Mouse (Mus musculus) T-helper 1 cell (primary cell): ENCODE measurements around the gene Sae1.
"Not testable (repeated sequence)": the region's sequence is repeated elsewhere in the genome, so short reads cannot be mapped to it uniquely, and the experiment has no call there.

ENCODE experiments used
- in situ Hi-C: fragments of 300-600 bp; cut with MboI, MseI; formaldehyde crosslinking; loops from one replicate; pipeline ENCODE4 v1.15.1; 2025; ENCODE audit warnings: high pct_unique_total_duplicates

The Sae1 gene

DNA sequence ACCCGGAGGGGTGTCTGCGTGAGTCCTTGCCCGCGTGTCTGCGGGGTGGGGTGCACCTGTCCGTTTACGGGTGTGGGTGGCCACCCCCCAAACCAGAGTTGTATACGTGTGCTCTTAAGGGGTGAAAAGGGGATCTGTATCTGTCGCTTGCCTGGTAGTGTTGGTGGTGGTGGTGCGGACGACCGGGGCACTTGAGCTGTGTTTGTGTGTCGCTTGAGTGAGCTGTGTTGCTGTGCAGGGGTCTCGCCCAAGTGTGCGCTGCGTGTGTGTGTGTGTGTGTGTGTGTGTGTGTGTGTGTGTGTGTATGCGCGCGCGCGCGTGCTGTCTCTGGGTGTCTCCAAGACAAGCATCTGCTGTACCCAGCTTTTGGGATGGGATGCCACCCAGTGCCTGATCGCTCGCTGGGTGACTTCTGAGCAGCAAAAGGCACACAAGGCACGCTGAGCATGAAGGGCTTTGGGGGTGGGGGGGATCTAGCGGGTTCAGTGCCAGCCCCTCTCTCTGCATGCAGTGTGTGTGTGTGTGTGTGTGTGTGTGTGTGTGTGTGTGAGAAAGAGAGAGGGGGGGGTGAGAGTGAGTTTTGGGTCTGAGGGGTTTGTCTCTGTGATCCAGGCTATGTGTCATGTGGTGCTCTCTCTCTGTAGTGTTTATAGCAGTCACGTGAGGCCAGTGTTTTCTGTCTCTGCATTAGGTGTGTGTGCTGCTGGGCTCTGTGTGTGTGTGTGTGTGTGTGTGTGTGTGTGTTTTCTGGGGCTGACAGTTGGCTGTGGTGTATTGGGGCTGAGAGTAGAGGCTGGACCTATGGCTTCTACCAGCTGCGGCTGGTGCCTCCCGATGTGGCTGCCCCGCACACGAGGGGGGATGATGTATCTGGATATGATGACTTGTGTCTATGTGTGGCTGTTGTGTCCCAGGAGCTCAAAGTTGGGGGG, 76.8 kb downstream of the Sae1 start:
- in situ Hi-C loops: loop anchor here (5.0 kb wide), 1 partner anchor 92 kb away; the partner anchor contains the start of gene Zc3h4

DNA sequence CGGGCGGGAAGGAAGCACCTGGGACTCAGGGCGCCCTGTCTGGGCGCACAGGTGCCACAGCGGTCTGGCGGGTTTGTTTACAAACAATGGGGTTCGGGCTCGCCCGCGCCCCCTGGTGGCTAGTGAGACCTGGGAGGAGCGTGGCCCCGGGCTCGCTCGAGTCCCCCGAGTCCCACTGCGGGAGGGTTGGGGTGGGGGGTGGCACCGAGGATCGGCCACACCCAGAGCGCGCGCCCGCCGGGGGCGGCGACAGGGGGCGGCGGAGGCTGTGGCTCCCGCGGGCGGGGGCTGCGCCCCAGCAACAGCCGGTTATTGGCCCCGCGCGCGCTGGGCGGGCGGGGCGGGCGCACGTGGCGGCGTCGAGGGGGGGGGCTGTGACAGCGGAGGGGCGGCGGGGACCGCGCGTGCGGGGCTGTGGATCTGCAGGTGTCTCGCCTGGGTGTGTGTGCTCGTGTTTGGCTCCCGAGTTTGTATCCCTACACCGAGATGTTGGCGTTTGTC, 77.5 kb downstream of the Sae1 start:
- in situ Hi-C loops: loop anchor here (5.0 kb wide), 1 partner anchor 92 kb away; the partner anchor contains the start of gene Zc3h4

DNA sequence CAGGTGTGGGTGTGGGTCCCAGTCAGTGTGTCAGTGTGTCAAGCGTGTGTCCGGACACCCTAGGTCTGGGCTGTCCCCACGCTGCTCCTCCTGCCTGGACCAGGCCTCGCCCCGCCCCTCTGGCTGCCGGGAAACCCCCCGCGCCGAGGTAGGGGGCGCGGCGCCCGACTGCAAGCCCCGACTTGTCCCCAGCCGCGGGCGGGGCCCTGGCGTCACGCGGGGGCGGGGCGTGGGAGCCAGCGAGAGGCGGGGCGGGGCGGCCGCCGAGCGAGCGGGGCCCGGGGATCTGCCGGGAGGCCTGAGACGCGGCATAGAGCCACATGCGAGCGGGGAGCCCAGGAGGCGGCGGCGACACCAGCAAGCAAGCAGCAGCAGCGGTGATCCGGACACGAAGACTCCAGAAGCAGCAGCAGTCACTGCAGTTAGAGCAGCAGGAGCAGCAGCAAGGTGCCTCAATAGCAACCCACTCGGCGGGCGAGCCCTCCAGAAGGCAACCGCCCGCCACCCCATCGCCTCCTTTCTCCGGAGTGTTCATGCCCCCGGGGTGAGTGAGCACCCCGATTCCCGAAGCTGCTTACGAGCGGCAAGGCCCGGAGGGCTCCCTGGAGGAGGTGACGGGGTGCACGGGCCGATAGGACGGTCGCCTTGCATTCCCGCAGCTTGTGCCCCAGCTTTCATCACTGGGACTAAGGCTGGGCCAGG, 78.1 kb downstream of the Sae1 start:
- in situ Hi-C loops: loop anchor here (5.0 kb wide), 1 partner anchor 93 kb away; the partner anchor contains the start of gene Zc3h4

DNA sequence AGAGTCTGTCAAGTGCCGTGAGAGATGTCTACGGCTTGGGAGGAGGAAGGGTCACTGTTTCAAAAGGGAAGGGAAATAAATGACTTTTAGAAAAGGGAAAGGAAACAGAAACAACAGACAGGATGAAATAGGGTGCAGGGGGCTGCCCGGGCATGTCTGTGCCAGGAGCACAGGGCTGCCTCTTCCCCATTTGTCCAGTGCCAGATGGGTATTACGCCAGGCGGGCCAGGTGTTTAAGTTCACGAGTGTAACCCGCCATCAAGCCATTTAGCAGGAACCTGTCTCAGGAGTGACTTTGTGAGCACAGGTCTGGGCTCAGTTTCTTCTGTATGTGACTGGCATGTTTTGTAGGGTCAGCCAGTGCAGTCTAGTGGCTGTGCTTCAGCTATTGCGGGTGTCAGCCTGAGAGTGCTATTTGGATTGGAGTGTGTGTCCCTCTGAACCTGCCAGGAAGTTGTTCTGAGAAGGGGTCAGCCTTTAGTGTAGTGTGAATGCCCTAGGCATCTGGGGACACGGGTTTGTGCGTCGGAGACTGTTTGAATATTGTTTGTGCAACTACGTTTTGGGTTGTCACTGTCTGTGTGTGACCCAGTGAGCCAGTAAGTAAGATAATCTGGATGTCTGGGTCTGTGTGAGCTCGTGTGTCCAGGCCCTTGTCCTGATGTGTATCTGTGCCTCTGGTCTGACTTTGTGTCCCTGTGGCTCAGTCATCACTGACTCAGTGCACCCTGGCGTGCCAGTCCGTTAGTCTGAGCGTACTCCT, 78.9 kb downstream of the Sae1 start:
- in situ Hi-C loops: no loop called here

DNA sequence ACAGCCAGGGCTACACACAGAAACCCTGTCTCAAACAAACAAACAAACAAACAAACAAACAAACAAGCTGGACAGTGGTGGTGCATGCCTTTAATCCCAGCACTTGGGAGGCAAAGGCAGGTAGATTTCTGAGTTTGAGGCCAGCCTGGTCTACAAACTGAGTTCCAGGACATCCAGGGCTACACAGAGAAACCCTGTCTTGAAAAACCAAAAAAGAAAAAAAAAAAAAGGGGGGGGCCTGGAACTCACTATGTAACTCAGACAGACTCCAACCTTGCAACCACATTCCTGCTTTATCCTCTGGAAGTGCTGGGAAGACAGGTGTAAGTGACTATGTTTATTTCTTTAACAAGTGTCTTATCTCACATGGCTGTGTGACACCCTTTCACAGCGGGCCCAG, 79.5 kb downstream of the Sae1 start, which contains the start of gene Bbc3:
TSS of gene Bbc3 (plus strand) at position 301 of the 400 bp plus-strand sequence.
- in situ Hi-C loops: not testable (repeated sequence)

DNA sequence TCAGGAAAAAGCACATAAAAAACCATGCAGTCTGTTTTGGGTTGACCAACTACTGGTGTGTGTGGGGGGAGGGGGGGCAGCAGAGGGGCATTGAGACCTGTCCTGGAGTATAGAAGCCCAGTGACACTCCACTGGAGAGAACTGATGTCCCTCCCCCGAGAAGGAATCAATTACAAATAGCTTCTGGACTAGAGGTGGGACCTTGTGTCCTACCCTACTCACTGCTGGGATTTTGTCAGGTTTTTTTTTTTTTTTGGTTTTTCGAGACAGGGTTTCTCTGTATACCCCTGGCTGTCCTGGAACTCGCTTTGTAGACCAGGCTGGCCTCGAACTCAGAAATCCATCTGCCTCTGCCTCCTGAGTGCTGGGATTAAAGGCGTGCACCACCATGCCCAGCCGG, 80.5 kb downstream of the Sae1 start:
- in situ Hi-C loops: not testable (repeated sequence)

DNA sequence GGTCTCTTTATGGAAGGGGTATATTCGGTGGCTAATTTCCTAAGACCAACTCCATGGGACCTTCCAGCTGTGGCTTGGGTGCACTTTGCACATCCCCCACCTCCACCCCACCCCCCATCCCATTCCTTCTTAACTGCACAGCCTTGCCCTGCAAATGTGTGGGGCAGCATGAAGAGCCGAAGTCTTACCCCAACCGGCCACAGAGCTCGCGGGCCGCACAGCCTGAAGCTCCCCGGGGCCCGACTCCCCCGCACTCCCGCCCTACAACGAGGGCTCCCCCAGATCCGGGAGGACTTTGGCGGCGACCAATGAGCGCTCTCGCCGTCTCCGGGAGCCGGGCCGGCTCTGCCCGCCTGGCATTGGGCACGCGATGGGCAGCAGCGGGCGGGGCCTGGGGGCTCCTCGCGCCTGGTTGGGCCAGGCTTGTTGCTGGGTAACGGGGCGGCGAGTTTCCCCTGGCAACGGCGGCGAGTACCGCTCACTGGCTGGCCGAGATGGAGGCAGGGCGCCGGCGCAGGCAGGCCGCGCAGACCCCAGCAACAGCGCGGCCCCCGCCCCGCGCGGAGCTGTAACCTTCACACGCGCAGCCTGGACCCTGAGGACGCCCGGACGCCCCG, 88.1 kb downstream of the Sae1 start:
- in situ Hi-C loops: no loop called here

DNA sequence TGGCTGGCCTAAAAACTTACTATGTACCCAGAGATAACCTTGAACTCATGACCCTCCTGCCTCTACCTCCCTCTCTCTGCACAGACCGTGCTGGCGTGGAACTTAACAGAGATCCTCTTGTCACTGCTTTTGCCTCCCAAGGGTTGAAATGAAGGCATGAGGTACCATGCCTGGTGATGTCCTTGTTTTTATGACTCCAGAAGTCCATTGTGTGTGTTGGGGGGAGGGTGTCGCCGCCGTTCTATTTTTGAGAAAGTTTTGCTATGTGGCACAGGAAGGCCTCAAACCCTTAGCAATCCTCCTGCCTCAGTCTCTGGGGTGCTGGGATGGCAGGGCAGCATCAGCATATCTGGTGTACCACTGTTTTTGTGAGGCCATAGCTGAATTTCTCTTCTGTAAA, 88.7 kb downstream of the Sae1 start:
- in situ Hi-C loops: no loop called here

DNA sequence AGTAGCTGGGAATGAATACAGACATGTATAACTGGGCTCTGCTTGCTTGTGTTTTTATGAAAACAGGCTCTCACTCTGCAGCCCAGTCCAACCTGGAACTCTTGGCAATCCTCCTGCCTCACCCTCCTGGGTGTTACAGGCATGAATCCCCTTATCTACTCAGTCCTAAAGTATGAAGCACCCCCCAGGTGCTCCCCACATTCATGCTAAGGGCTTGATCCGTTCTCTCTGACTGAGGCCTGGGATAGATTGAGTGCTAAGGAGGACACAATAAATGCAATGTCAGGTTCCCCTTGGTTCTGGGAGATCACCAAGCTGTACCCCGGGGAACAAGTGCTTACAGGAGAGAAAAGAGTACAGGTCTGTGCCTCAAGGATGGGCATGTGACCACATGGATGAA, 90.0 kb downstream of the Sae1 start:
- in situ Hi-C loops: no loop called here

DNA sequence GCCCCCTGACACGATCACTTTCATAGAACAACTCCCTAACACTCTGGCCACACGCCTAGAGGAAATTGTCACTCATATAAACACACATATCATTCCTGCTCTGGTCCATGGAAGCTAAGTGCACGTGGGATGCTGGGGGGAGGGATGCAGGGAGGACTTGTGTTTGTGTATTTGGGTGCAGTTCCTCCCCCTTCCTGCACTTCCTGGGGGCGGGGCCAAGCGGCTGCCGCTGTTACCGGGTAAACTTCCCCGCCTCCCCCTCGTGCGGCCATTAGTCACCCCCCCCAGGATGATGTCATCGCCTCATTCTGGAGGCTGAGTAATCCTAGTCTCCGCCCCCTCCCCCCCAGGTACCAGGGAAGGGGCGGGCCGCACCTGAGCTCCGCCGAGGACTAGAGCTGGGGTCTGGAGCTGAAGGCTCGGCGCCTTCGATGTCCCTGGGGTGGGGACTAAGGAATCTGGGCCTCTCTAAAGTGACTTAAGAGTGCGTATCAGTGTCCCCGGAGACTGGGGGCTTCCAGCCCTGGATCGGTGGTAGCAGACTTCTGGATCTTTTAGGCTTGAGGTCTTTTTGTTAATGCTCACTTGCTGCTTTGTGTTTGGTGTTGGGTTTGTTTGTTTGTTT, 90.7 kb downstream of the Sae1 start:
- in situ Hi-C loops: no loop called here

DNA sequence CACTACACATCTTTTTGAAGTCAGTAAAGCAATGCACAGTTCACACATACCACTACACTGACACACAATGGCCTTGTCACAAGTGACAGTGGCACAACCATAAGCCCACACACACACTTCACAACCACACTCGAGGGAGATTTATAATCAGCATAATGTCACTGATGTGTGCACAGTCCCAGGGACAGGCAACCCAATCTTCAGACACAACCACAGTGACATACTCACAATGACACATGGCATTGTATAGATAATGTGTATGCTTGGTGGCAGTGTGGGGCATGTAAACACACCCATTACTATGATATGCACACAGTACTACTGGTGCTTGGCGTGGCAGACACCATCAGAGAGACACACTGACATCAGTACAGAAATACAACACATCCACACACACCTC, 91.5 kb downstream of the Sae1 start:
- in situ Hi-C loops: no loop called here

DNA sequence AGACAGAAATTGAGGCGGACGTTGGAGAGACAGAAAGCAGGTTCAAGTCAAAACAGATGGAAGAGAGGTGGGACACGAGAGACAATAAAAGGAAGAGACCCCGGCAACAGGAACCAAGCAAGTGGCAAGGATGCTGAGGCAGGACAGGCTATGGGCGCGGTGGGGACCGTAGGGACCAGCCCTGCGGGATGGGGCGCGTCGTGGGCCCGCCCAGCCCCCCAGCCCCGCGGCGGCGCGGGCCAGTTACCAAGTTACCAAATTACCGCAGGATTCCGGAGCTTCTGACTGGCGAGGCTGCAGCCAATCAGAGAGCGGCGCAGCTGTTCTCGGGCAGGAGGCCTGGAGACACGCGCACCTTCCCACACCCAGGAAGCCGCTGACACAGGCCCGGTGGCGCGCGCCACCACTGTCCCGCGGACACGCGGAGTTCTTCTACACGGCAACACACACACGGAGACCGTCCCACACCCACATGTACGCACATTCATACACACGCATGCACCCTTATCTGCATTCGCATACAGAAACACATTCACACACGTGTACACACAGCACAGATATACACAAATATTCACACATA, 92.2 kb downstream of the Sae1 start:
- in situ Hi-C loops: no loop called here

DNA sequence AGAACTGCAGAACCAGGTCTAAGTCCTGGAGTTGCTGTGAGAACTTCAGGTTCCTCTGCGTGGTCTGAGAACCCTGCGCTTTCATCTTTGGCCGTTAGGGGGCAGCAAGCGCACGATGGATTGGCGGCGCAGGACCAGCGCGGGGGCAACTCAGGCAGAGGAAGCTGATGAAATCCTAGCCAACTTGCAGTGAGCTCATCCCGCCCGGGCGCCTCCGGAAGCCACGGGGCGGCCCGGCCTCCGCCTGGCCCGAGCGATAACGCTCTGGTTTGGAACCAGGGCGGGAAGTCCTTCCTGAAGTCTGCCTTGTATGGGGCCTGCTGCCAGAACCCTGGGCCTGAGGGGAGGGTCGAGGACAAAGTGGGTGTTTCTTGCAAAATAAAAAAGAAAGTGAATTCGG, 92.8 kb downstream of the Sae1 start:
- in situ Hi-C loops: no loop called here

DNA sequence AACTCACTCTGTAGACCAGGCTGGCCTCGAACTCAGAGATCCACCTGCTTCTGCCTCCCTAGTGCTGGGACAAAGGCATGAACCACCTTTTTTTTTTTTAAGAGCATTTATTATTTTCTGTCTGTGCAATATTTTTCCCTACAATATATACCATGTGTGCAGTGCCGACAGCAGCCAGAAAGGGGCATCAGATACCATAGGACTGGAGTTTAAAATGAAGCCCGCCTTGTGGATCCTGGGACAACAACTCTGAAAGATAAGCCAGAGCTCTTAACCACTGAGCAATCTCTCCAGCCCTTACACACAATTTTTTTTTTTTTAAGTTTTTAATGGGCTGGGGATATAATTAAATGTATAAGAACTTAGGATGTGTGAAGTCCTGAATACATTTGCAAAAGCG, 93.3 kb downstream of the Sae1 start:
- in situ Hi-C loops: no loop called here

DNA sequence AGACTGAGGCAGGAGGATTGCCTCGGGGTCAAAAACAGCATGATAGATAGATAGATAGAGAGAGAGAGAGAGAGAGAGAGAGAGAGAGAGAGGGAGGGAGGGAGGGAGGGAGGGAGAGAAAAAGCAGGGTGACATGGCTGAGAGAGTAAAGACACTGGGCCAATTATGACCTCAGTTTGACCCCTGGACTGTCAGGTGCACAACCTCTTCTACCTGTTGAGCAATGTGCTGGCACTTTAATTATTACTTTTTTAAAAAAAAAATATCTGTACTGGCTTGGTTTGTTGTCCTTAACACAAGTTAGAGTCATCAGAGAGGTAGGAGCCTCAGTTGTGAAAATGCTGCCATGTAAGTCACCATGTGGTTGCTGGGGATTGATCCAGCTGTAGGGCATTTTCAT, 99.8 kb downstream of the Sae1 start:
- in situ Hi-C loops: no loop called here

DNA sequence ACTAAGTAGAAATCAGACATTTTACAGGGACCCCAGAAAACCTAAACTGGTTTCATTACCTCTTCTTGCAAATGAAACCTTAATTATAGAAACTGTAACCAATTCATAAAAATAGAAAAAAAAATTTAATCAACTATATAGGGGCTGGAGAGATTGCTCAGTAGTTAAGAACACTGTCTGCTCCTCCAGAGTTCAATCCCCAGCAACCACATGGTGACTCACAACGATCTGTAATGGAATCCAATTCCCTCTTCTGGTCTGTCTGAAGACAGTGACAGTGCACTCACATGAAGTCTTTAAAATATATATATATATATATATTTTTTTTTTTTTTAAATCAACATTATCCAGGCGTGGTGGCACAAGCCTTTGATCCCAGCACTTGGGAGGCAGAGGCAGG, 100.6 kb downstream of the Sae1 start:
- in situ Hi-C loops: no loop called here

DNA sequence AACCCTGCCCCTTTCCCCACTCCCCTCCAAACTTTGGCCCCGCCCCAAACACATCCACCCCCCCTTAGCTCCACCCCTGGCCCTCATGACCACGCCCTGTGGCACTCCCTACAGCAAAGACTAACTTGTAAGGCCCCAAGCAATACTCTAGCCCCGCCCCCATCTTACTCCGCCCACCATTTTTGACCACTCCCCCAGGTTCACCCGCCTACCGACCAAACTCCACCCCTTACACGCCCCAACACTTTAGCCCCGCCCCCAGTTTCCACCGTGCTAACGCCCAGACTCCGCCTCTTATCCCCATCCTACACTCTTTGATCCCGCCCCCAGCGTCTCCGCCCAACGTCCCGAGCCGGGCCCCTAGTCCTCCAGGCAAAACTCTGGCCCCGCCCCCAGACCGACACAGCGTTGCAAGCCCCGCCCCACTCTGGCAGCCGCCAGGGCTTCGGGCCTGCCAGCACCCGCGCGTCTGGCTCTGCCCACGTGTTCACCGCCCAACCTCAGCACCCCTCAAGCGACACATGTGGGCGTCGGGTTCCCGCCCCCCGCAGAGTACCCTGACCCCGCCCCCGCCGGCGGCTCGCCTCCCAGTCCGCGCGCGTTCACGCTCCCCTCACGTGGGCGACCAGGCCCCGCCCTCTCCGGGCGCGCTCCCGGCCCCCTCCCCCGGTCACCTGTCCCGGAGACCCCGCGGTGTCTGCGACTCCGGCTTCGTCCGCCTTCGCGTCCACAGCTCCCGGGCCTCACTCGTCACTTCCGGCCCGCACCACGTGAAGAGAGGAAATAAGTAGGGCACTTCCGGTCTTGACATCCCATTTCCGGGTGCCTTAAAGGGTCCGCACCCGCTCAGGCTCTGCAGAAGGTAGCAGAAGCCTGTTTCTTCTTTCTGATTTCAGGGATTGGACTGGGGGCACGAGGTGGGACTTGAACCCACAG, 101.3 kb downstream of the Sae1 start, which contains the start of gene Ccdc9:
TSS of gene Ccdc9 (minus strand) at position 770 of the 936 bp plus-strand sequence.
- in situ Hi-C loops: no loop called here

DNA sequence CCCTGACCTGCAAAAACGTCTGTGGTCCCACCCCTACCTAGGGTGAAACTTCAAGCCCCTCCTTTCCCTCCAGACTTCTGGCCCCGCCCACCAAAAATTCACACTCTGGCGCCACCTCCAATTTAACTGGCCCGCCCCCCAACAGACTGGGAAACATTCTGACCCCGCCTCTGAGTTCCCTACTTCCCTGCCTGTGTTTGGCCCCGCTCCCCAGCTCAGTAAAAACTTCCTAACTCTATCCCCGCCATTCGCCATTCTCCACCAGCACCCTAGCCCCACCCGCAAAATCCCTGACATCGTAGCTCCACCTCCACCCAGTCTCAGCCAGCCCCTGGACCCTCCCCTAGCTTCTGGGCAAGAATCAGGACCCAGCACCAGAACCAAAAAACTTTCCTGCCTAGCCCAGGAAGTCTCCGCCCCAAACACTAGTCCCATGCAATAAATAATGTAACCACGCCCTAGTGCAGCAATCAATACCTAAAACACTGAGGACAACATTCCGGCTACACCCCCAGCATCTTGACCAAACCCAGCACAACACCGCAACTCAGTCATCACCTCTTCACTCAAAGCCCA, 102.1 kb downstream of the Sae1 start:
- in situ Hi-C loops: no loop called here

DNA sequence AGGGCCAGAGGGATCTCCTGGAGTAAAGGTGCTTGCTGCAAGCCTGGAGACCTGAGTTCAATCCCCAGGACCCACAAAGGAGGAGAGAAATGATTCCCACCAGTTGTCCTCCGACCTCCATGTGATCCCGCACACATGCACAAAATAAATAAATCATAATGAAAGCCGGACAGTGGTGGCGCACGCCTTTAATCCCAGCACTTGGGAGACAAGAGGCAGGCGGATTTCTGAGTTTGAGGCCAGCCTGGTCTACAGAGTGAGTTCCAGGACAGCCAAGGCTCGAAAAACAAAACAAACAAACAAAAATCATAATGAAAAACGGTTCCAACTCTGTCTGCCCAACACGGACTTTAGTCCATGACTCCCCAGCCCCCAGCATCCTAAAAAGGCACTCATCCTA, 102.7 kb downstream of the Sae1 start:
- in situ Hi-C loops: no loop called here
